Mouse (Mus musculus) neutrophil, adult 5-6 weeks (primary cell): ENCODE measurements at regions not wholly inside any gene's neighbourhood (a gene's known extent, or its start where the extent isn't known, plus 50 kb on each side); places are given as distances from the start of the nearest gene placed in this dataset.
"Not testable (repeated sequence)": the region's sequence is repeated elsewhere in the genome, so short reads cannot be mapped to it uniquely, and the experiment has no call there.

ENCODE experiments used
- ATAC-seq: fragments of 151-379, 151-347 bp; 2 replicates; pipeline ENCODE4 v1.8.0; 2017; ENCODE audit warnings: mild to moderate bottlenecking, moderate TSS enrichment; ENCODE audit not compliant: insufficient number of reproducible peaks, poor library complexity, low FRiP score, severe bottlenecking; ENCODE audit errors: extremely low read depth

GRCm38 (mm10) chr2:53574007-53574406 is 382.5 kb downstream of the Arl6ip6 start:
- no peak for ATAC-seq

GRCm38 (mm10) chr2:53605829-53606228 is 414.3 kb downstream of the Arl6ip6 start:
- no peak for ATAC-seq

GRCm38 (mm10) chr2:53619681-53620080 is 428.2 kb downstream of the Arl6ip6 start:
- no peak for ATAC-seq

GRCm38 (mm10) chr2:53632816-53633474 is 441.4 kb downstream of the Arl6ip6 start:
- ATAC-seq = not testable (repeated sequence)

- peak; percentile 73; the same call in 1 of the 2 replicates for ATAC-seq
These were observed 416.6 kb downstream of the Rprm start for GRCm38 (mm10) chr2:53668599-53669372.

GRCm38 (mm10) chr2:53680350-53681011 is 404.9 kb downstream of the Rprm start:
- no peak for ATAC-seq

- no peak for ATAC-seq
These were observed 402.8 kb downstream of the Rprm start for GRCm38 (mm10) chr2:53682599-53682998.

GRCm38 (mm10) chr2:53687281-53687680 is 398.1 kb downstream of the Rprm start:
- no peak for ATAC-seq

- no peak for ATAC-seq
These were observed 396.0 kb downstream of the Rprm start for GRCm38 (mm10) chr2:53689223-53689880.

- no peak for ATAC-seq
These were observed 393.7 kb downstream of the Rprm start for GRCm38 (mm10) chr2:53691580-53692118.

- no peak for ATAC-seq
These were observed 374.1 kb downstream of the Rprm start for GRCm38 (mm10) chr2:53711213-53711612.

GRCm38 (mm10) chr2:53713106-53713640 is 372.2 kb downstream of the Rprm start:
- ATAC-seq = no peak

- ATAC-seq = no peak
These were observed 370.3 kb downstream of the Rprm start for GRCm38 (mm10) chr2:53715017-53715416.

- ATAC-seq = no peak
These were observed 362.1 kb downstream of the Rprm start for GRCm38 (mm10) chr2:53723231-53723630.

- no peak for ATAC-seq
These were observed 356.7 kb downstream of the Rprm start for GRCm38 (mm10) chr2:53728693-53729092.

- ATAC-seq = no peak
These were observed 354.9 kb downstream of the Rprm start for GRCm38 (mm10) chr2:53730451-53730850.

GRCm38 (mm10) chr2:53763486-53763885 is 321.9 kb downstream of the Rprm start:
- no peak for ATAC-seq

GRCm38 (mm10) chr2:53782035-53782434 is 303.3 kb downstream of the Rprm start:
- ATAC-seq = not testable (repeated sequence)

- ATAC-seq = not testable (repeated sequence)
These were observed 296.8 kb downstream of the Rprm start for GRCm38 (mm10) chr2:53788599-53788998.
